Mouse (Mus musculus) retina, adult 2 months (tissue): ENCODE data around the gene Renbp.

Experiments used
- DNase-seq: peaks from one replicate; pipeline ENCODE4 v3.0.0-alpha.2; 2012; ENCODE audit warnings: low read depth, low spot score

The Renbp gene

DNA sequence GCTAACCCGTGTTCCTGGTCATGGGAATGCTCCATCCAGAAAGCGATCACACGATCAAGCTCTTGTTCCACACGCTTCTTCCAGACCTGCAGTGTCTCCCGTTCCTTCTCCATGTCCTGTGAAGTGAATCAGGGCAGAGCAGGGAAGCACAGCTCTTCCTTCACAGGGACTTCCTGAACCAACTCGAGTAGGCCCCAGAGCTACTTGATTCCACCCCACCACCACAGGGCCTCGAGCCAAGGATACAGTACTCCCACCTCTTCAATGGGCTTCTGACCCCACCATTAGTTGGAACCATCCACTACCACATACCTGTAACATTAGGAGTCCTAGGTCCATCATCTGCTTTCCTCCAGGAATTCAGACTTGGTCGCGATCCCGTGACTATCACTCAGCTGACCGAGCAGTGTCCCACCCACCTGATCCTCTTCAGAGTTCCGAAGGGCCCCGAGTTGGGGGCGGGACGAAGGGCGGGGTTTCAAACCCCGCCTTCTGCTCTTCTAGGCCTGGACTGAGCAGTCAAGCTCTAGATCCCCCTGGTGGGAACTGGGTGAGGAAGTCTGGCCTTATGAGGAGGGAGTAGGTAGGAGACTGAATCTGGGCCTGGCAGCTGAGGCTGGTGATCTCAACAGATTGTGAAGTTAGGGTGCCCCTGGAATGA lies at the start of gene Renbp:
Renbp (minus strand) TSS at position 449 of the 661 bp plus-strand sequence.
- no peak for DNase-seq

DNA sequence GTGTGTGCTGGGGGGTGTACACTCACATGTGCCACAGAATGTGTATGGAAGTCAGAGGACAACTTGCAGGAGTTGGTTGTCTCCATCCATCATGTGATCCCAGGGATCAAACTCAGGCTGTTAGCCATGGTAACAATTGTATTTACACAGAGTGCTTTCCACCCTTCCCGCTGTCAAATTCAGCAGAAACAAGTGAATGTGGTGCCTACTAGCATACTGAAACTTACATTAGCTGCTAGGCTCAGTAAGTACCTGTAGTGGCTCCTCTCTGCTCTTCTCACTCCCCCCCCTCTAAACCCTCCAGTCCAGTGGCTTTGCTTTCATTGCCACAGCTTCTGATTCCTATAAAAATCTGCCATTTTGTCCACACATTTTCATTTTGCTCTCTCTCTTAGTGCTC lies 47.1 kb upstream of the Renbp start:
- no peak for DNase-seq

DNA sequence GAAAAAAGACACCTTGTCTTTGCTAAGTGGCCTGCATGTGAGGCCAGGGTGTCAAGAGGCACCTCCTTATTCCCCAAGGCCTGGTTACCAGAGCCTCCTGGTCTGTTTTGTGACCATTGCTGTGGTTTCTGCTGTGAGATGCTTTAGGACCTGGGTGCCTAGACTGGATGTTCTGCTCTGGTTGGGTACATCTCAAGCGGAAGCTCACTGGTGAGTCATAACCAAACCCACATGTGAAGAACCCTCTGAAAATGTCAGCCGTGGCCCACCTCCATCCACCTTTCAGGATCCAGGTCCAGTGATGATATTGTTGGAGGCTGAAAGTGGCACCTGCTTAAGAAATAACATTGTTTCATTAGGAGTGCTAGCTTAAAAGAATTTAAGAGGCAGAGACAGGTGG lies 45.6 kb upstream of the Renbp start:
- DNase-seq = no peak

DNA sequence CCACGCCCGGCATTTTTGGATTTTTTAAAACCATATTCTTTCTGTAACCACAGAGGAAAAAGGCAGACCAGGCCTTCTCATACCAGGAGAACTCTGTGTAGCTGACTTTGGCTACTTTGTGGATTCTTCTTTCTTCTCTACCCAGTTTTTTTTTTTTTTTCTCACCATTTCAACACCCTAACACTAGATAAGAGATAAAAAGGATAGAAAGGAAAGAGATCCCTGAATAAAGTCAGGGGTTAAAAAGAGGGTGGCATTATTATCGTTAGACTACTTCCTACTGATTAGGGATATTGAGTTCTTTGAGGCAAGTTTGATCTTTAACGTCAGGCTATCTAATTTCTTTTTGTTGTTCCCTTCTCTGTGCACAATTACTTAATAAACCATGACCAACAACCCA lies 42.1 kb upstream of the Renbp start:
- DNase-seq = no peak

DNA sequence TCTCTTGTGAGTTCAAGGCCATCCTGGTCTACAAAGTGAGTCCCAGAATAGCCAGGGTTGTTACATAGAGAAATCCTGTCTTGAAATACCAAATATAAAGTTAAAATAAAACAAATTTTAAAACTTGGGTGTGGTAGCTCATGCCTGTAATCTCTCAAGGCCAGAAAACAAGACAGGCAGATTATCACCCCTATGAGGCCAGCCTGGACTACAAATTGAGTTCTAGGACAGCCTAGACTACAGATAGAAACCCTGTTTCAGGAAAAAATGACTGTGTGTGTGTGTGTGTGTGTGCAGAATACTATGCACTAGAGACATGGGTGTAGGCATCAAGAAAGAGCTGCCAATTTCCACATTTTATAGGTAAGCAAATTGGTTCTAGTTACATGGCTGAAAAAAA lies 40.1 kb upstream of the Renbp start:
- DNase-seq = no peak

DNA sequence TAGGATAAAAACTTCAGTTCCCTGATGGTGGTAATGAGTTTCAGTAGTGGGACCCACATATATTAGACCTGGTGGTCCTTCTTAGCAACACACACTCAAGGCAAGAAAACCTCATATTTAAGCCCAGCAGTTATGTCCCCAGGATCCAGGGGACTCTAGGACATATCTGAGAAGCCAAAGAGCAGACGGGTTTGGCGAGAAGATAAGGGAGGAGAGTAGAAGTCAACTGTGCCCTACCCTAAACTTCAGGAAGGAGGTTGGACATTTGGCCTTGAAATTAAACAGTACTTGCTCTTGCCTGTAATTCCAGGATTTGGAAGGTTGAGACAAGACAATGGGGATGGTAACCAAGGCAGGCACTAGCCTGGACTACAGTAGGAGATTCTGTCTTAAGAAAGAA lies 39.1 kb upstream of the Renbp start:
- no peak for DNase-seq

DNA sequence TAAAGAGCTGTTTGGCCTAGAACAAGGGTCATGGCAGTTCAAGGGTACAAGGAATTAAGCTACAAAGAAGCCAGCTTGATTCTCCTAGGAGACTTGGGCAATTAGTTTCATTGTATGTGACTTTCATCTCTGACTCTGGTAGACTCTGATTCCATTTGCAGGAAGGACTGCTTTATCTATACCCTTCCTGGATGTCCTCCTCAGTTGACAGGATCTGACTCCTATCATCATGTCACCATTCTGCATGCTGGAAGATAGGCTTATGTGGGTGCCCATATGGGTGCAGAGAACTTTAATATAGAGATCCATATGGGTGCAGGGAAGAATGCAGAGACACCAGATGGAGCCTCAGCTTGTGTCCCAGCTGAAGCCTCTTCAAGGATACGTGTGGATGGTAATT lies 38.5 kb upstream of the Renbp start:
- no peak for DNase-seq

DNA sequence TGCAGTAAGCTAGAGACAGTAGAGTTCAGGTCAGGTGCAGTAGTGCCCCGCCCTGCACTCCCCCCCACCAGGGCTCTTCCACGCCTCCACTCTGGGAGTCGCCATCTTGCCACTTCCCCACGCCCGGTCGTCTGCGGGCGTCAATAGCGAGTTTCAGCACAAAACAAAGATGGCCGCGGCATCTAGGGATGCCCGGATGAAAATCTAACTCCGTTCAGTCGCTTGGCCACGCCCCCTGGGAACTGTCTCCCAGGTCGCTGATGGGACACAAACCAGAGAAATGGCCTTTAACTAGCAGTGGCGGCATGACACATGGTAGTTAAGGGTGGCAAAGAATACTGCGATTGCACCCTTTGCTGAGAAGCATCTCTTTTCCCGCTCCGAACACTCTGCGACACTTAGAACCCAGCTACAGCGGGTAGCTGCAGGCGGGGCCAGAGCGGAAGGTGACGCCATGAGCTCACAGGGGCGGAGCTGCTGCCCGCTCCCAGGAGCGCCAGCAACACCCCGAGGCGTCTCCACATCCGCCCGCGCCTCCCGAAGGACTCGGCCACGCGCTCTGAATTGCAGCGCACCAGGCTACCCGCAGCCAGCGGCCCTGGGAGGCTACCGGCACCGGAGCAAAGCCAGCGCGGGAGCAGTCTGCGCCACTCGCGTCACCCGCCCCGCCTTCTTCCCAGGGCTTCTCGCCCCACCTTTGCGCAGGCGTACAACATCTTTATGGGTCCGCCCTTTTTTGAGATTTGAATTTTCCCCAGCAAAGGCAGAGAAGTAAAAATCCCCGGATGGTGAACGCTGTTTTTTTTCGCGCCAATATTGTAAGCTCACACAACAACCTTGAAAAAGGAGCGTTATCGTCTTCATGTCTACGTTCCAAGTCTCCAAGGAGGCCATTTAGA lies 36.8 kb upstream of the Renbp start:
- DNase-seq = peak; percentile 85

DNA sequence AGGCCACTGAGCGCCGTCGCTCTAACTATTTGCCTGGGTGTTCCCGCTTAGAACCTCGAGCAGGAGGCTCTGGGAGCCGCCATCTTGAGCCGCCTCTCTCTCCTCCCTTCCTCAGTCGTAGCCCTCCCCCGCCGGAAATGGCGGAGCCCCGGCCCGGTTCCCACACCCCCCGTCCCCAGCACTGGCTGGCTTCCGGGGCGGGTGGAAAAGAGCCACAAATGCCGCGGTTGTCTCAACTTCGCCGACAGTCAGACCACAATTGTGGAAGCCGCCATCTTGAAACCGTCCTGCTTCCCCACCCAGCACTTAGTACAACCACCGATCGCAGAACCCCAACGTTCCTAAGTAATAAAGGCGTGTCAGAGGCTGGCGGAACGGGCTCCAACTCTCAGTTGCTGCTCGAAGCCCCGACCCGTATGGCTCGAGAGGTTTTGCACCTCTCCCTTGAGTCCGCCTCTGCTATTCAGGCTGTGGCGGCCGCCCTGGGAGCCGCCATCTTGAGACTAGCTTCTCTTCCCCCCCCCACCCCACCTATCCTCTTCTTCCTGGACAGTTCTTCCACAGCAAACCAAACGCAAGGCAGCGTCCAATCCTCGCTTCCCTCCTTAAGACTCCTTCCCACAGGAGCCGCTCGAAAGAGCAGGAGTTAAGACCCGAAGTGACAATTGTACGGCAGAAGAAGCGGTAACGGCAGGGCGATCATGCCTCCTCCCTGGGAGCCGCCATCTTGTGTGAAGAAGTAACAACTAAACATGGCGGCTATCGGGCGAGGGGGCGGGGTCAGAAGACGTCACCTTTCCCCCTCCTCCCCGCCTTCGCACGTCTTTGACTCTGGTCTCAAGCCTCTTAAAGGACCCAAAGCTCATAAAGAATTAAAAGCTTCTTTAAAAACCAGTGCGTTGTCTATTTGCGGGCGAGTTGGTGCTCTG lies 35.9 kb upstream of the Renbp start, which contains the start of gene Hcfc1:
Hcfc1 (minus strand) TSS at position 110 of the 929 bp plus-strand sequence.
- DNase-seq = peak; percentile 76

DNA sequence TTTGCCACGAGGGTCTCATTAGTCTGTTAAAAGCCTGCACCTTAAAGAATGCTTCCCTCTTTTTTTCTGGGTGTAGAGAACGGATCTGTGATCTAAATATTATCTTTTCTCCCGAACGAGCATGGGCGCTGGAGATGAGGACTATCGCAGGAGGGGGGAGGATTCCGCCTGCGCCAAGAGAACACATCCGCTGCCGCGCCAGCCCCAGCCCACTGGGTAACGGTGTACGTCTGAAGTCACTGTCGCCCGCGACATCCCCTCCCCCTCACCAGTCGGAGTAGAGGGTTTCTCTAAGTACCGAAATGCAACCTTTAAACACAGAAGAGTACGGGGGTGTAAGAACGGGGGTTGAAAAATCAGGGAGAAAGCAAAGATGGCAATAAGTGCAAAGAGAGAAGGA lies 34.7 kb upstream of the Renbp start:
- DNase-seq = no peak

DNA sequence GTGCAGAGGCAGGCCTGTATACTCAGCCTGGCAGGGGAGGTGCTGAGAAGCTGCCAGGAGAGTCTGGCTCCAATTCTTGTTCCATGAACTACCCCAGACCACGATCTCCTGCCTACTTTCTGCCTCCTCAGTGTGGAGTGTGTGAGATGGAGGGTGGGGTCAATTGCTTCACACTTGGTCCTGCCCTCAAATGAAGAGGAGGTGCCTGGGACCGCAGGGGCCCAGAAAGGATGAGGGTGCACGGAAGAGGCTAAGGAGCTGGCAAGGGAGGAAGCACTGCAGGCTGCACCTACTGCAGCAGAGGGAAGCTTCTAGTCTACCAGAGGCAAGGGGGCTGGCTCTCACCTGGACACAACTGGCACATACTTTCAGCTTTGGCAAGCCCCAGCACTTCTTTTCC lies 33.7 kb upstream of the Renbp start:
- no peak for DNase-seq

DNA sequence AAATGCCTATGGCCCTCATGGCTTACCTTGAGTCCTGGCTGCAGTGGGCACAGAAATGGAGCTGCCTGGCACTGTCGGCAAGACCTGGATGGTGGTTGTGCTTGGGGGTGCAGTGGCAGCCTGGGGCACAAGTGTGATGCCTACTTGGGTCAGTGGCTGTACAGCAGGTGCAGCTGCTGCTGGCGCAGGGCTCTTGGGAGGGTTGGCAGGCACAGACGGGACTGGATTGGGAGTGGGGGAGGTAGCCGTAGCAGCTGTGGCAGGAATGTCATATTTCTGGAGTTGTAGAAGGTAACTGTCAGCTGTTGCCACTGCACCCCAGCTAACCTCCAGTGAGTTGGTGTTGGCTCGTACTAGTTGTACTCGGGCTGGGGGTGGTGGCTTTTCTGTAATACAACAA lies 24.3 kb upstream of the Renbp start:
- DNase-seq = no peak

DNA sequence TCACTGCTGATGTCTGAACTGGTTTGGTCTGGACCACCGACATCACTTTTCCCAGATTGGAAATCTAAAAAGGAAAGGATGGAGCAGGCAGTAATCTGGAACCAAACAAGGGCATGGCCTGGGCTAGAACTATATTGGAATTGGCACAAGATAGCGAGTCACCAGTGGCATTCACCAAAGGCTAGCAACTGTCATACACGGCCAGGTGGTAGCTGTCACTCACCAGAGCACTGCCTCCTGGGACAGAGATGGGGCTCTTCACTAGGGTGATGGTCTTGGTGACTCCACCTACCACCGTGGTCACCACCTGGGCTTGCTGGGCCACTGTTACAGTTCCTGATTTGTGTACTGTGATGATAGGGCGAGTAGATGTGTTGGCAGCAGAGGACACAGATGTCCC lies 22.0 kb upstream of the Renbp start:
- DNase-seq = no peak

DNA sequence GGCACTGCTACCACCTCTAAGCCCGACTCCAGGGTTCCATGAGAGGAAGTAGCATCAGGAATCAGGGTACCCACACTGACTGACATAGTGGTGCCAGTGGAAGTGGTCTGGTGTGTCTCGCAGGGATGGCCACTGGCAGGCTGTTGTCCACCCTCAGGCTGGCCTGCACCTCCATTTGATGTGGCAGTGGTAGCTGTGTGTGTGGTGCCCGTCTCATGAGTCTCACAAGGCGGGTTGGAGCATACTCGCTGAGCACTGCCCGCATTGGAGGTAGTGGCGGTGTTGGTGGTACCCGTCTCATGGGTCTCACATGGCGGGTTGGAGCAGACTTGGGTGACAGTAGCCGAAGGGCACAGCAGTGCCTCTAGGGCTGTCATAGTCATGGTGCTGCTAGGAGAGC lies 18.7 kb upstream of the Renbp start:
- DNase-seq = no peak

DNA sequence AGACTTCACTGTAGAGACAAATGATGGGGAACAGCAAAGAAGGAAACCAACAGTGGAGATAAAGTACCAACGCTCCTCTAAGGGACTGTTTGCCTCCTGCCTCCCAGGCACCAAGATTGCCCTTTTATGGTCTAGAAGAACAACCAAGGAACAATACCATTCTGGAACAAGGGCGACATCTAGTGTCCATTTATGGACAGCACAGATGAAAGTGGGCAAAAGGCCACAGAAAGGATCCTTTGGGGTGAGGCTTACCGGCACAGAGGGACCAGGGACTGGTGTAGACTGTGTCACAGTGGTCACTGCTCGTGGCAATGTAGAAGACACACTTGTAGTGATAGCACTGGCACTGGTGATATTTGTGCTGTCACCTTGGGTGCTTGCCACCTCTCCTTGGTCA lies 18.0 kb upstream of the Renbp start:
- DNase-seq = peak; percentile 23

DNA sequence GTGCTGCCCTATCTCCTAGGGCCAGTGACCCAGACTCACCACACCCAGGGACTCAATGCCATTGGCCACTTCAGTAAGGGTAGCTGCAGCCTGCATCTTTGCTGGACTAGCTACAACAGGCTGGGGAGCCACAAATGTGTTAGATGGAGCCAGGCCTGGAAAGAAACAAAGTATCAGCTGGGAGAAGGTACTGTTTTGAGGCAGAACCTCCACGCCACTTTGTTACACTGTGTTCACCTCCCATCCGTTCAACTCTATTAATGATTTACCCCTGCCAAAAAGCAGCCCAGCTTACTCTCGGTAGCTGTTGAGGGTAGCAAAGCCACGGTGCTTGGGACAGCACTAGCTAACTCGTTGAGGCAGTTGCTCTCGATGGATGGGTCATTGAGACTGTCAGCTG lies 16.2 kb upstream of the Renbp start:
- DNase-seq = no peak

DNA sequence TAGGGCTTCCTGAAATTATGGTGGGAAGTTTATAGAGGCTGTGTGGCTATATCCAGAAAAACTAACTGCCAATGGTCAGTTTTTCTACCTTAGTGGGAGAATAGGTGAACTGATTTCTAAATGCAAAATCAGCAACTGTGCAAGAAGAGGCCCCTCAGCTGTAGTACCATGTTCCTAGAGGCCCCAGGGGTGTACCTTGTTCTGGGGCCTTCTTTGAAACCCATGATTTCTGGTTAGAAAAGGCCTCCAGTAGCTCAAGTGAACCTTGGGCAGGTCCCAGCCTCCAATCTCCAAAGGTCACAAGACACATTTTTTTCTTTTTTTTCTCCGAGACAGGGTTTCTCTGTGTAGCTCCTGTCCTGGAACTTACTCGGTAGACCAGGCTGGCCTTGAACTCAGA lies 11.6 kb upstream of the Renbp start:
- no peak for DNase-seq

DNA sequence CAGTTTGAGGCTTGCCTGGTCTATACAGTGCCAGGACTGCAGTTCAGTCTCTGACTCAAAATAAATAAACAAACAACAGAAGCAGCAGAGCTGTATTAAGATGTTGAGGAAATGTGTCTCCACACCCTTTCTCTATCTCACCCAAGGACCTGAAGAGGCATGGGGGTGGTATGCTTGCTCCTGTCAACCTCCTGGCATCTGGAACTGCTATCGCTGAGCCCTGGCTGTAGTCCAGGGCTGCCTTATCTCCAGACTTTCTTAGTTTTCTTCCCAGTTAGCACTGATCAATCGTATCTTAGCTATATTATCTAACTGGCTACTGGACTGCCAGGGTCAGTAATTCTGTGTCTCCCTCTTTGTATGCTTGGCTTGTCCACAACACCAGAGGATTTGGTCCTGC lies 11.2 kb upstream of the Renbp start:
- no peak for DNase-seq

DNA sequence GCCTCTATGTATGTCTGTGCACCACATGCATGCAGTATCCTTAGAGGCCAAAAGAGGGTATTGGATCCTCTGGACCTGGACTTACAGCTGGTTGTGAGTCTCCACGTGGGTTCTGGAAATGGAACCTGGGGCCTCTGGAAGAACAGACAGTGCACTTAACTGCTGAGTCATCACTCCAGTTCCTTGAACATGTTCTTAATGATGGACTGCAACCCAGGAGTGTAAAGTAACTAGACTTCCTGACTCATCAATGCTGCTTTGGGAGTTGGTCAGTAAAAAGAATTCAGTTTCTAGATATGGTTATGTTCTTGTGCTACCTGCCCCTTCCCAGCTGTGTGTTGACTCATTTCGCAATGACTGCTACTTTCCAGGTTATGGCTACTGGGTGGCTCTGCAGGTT lies 1.2 kb upstream of the Renbp start:
- no peak for DNase-seq

DNA sequence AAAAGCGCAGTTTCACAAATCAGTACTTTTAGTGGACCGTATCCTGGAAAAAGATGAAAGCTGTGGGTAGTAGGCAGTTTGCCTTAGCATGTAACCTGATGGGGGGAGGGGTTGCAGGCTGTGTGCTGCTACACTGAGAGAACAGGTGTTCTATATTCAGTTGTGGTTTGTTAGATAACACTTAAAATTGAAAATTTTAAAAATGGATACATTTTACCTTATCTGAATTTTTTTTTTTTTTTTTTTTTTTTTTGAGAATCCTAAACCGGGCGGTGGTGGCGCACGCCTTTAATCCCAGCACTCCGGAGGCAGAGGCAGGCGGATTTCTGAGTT lies 8.1 kb downstream of the Renbp start:
- no peak for DNase-seq

DNA sequence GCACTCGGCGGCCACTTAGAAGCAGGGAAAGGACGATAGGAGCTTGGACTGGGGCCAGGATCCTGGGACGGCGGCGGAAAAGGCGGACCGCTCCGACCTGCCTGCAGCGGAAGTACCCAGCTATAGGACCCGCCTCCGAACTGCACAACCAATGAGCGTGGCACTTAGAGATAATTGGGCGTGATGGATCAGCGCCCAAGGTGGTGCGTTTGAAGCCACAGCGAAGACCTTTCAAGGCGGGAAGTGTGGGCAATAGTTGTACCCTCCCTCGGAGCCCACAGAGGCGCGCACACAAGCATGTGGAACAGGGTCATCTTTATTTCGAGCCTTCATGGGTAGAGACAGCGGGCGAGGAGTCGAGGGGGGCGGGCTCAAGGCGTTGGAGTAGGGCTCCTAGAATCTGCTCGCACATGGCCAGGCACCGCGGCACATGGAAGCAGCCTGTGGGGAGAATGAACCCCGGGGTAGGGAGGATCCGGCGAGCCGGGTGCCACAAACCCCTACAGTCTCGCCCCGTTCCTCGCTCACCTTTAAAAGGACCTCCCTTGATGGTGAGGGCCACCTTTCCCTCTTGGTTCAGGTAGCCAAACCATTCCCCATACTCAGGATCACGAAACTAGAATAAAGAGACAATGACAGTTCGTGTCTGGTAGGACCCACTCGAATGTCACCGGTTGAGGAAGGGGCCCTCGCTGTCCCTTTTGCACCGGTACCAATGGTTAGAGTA lies 8.7 kb downstream of the Renbp start, which contains the start of the genes Arhgap4 and Naa10:
Arhgap4 (minus strand) TSS at position 48 of the 727 bp plus-strand sequence.
Naa10 (minus strand) TSS at position 122 of the 727 bp plus-strand sequence.
- DNase-seq = peak; percentile 67
